Mouse (Mus musculus) urinary bladder, adult 2 months (tissue): ENCODE results near the gene Fer1l4. TPM values are rescaled to one million over a fixed set of nuclear protein-coding genes. Genes with fewer than 3 reads are reported as not detected.

Source experiments
- DNase-seq: peaks from one replicate; pipeline ENCODE4 v3.0.0; 2022; ENCODE audit warnings: low spot score
- polyA plus RNA-seq: library from polyadenylated mRNA; depleted of rRNA; stranded (reverse); fragments of >200 nt; gene quantifications from 2 replicates; pipeline ENCODE4 v1.2.3, GENCODE M21; 2012; rRNA removed

Fer1l4 gene
- polyA plus RNA-seq, 1 experiment: 126 TPM

- peak; percentile 93 for DNase-seq
These were observed 44.7 kb downstream of the Fer1l4 start, which contains the start of the genes 6430550D23Rik and Ergic3 for GRCm38 (mm10) chr2:156007888-156008532. Gene 6430550D23Rik (minus strand): TSS chr2:156007977. Gene Ergic3 (plus strand): TSS chr2:156008045.

GRCm38 (mm10) chr2:156005393-156005792 lies 47.4 kb downstream of the Fer1l4 start:
- DNase-seq: no peak

- no peak for DNase-seq
These were observed 60.9 kb downstream of the Fer1l4 start for GRCm38 (mm10) chr2:155991863-155992321.

GRCm38 (mm10) chr2:155991151-155991550 lies 61.6 kb downstream of the Fer1l4 start:
- DNase-seq: no peak

- no peak for DNase-seq
These were observed 63.7 kb downstream of the Fer1l4 start for GRCm38 (mm10) chr2:155989085-155989484.

- DNase-seq: no peak
These were observed 65.6 kb downstream of the Fer1l4 start for GRCm38 (mm10) chr2:155987131-155987530.

- no peak for DNase-seq
These were observed 67.0 kb downstream of the Fer1l4 start for GRCm38 (mm10) chr2:155985776-155986175.

- DNase-seq: no peak
These were observed 73.3 kb downstream of the Fer1l4 start for GRCm38 (mm10) chr2:155979328-155979991.

- DNase-seq: no peak
These were observed 78.5 kb downstream of the Fer1l4 start for GRCm38 (mm10) chr2:155974087-155974731.

- DNase-seq: no peak
These were observed 79.4 kb downstream of the Fer1l4 start for GRCm38 (mm10) chr2:155973348-155973747.

Other genes starting within 250 kb of the Fer1l4 start
- gene BC029722, start 233.5 kb downstream of the Fer1l4 start, polyA plus RNA-seq: 42.8 and 48.4 TPM in 2 replicates
- 63.3 and 65.9 TPM in 2 replicates for gene Eif6, start 226.0 kb downstream of the Fer1l4 start, polyA plus RNA-seq
- 2.6 and 3.7 TPM in 2 replicates for gene Fam83c, start 218.1 kb downstream of the Fer1l4 start, polyA plus RNA-seq
- 47.0 and 60.2 TPM in 2 replicates for gene Uqcc1, start 122.6 kb downstream of the Fer1l4 start, polyA plus RNA-seq
- not detected in 2 replicates for gene Gm15557, start 112.2 kb downstream of the Fer1l4 start, polyA plus RNA-seq
- gene Gdf5, start 107.6 kb downstream of the Fer1l4 start, polyA plus RNA-seq: 1.5 and 1.7 TPM in 2 replicates
- 11.7 and 13.4 TPM in 2 replicates for gene Cep250, start 96.5 kb downstream of the Fer1l4 start, polyA plus RNA-seq
- 2.3 and 4.7 TPM in 2 replicates for gene 6430550D23Rik, start 45.0 kb downstream of the Fer1l4 start, polyA plus RNA-seq
- 190 and 196 TPM in 2 replicates for gene Ergic3, start 44.9 kb downstream of the Fer1l4 start, polyA plus RNA-seq
- gene Spag4, start 12.2 kb upstream of the Fer1l4 start, polyA plus RNA-seq: 4.4 and 5.1 TPM in 2 replicates
- gene Cpne1, start 59.0 kb upstream of the Fer1l4 start, polyA plus RNA-seq: 46.2 and 60.5 TPM in 2 replicates
- 4.6 and 7.5 TPM in 2 replicates for gene Rbm12, start 59.0 kb upstream of the Fer1l4 start, polyA plus RNA-seq
- 4.2 and 5.1 TPM in 2 replicates for gene Gm28036, start 74.1 kb upstream of the Fer1l4 start, polyA plus RNA-seq
- gene Romo1, start 91.1 kb upstream of the Fer1l4 start, polyA plus RNA-seq: 210 and 265 TPM in 2 replicates
- 38.6 and 49.2 TPM in 2 replicates for gene Nfs1, start 91.2 kb upstream of the Fer1l4 start, polyA plus RNA-seq
- gene Rbm39, start 127.3 kb upstream of the Fer1l4 start, polyA plus RNA-seq: 131 and 161 TPM in 2 replicates
- 13.2 and 15.4 TPM in 2 replicates for gene Phf20, start 143.5 kb upstream of the Fer1l4 start, polyA plus RNA-seq